15 mouse cellular contexts compared by ENCODE assay signal in the genomic region with DNA sequence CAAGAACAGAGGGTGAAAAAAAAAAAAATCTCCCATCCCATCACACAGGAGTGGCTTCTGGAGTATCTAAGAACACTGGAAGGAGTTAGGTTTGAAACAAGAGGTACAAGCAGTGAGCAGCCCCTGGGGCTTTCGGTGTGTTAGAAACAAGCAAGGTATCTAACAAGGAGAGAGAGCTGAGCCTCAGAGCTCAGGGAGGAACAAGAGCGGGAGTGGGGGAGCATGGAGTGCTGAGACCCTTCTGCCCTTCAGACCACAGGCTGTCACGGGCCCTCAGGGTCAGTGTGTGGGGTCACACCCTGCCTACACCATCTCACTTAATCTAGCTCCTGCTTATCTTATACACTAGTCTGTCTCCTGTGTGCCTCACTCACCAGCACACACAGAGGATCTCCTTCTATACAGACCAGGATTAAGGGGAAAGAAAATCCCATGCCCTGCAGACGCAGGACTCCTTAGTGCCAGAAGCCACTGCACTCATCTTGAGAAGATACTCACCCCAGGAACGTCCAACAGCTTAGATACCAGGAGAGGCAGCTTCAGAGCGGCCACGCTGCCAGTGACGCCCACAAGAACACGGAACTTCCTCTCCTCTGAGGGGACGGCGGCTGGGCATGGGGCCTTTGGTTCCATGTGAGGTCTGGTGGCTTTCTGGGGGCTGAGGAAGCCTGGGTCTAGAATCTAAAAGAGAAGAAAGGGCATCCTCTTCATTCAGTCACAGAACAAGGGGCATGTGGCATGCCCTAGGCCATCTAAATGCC. TPM values are rescaled to one million over a fixed set of nuclear protein-coding genes. Genes with fewer than 3 reads are reported as not detected.
DNase-seq lines count a peak whose midpoint lies in the region; ATAC-seq and TF ChIP-seq lines count a peak whose summit lies in the region.
"Had no signal": no experiment of that assay in that cellular context is flagged by ENCODE, and none has a peak within 500 bp of the region (broad histone marks: within the 10 kb centered on the region; RNA-seq: fewer than 3 reads in every experiment).

No protein-coding gene starts in this region.

- 92% methylated on average over 11 of the region's 11 CpGs for WGBS in hindbrain, embryonic 13.5 days
- 95% methylated on average over 11 of the region's 11 CpGs for WGBS in hindbrain, postnatal 0 days
- WGBS in liver, embryonic 11.5 days, result 60% methylated on average over 11 of the region's 11 CpGs
- 45% methylated on average over 11 of the region's 11 CpGs for WGBS in liver, embryonic 12.5 days (ENCODE audit: insufficient replicate concordance)

- peak overlapping the region; percentile 29; the same call in 1 of the 2 replicates for H3K9ac ChIP-seq in hindbrain, embryonic 13.5 days
- no peak overlapping the region for H3K9ac ChIP-seq in hindbrain, postnatal 0 days (replicated peaks; ENCODE audit: low read length)
- peak overlapping the region; percentile 17; the same call in 1 of the 2 replicates for H3K9ac ChIP-seq in liver, embryonic 11.5 days (ENCODE audit: low read depth, low read length)
- H3K9ac ChIP-seq in liver, embryonic 12.5 days, result no peak overlapping the region
- H3K9ac ChIP-seq: embryonic facial prominence, embryonic 12.5 days; forebrain, embryonic 15.5 days; hindbrain, embryonic 15.5 days had no signal

- H3K27me3 ChIP-seq in hindbrain, embryonic 13.5 days, result no peaks in the 10 kb centered on the region; the same call in 1 of the 2 replicates
- H3K27me3 ChIP-seq in hindbrain, postnatal 0 days (ENCODE audit: insufficient read depth, low read length), result no peaks in the 10 kb centered on the region
- H3K27me3 ChIP-seq in liver, embryonic 11.5 days (replicated peaks; ENCODE audit: control insufficient read depth, insufficient read depth, low read length), result no peaks in the 10 kb centered on the region
- no peaks in the 10 kb centered on the region for H3K27me3 ChIP-seq in liver, embryonic 12.5 days (replicated peaks)
- H3K27me3 ChIP-seq: embryonic facial prominence, embryonic 12.5 days; forebrain, embryonic 15.5 days; hindbrain, embryonic 15.5 days; lung, embryonic 15.5 days had no signal

- no peak for DNase-seq in hindbrain, postnatal 0 days (ENCODE audit: low spot score)
- no peak for DNase-seq in liver, embryonic 11.5 days (ENCODE audit: low spot score)
- no peak for DNase-seq in frontal cortex, postnatal 25 days (ENCODE audit: low spot score in 2 of 2)

- ATAC-seq in hindbrain, embryonic 13.5 days (ENCODE audit: low FRiP score), result no peak
- ATAC-seq in hindbrain, postnatal 0 days, result no peak
- ATAC-seq in liver, embryonic 11.5 days (replicated peaks; ENCODE audit: low FRiP score), result no peak
- ATAC-seq in liver, embryonic 12.5 days, result no peak
- peak; percentile 26; the same call in 1 of the 2 replicates for ATAC-seq in megakaryocyte, adult 5-6 weeks (ENCODE audit: poor library complexity, severe bottlenecking)
- no peak for ATAC-seq in frontal cortex, adult (ENCODE audit: low TSS enrichment)

- no peaks in the 10 kb centered on the region for H3K9me3 ChIP-seq in hindbrain, embryonic 13.5 days
- H3K9me3 ChIP-seq in hindbrain, postnatal 0 days (ENCODE audit: low read length), result no peaks in the 10 kb centered on the region
- H3K9me3 ChIP-seq in liver, embryonic 11.5 days (ENCODE audit: control insufficient read depth, low read length), result no peaks in the 10 kb centered on the region
- no peaks in the 10 kb centered on the region for H3K9me3 ChIP-seq in liver, embryonic 12.5 days (replicated peaks)
- H3K9me3 ChIP-seq: embryonic facial prominence, embryonic 12.5 days; forebrain, embryonic 10.5 days; forebrain, embryonic 15.5 days; hindbrain, embryonic 15.5 days; lung, embryonic 15.5 days had no signal

- no peak overlapping the region for H3K4me2 ChIP-seq in hindbrain, embryonic 13.5 days
- H3K4me2 ChIP-seq in hindbrain, postnatal 0 days (ENCODE audit: low read depth, low read length), result no peak overlapping the region
- no peak overlapping the region for H3K4me2 ChIP-seq in liver, embryonic 11.5 days
- H3K4me2 ChIP-seq in liver, embryonic 12.5 days, result no peak overlapping the region
- H3K4me2 ChIP-seq: embryonic facial prominence, embryonic 12.5 days; forebrain, embryonic 15.5 days; heart, embryonic 11.5 days; hindbrain, embryonic 15.5 days; lung, embryonic 15.5 days; midbrain, embryonic 11.5 days had no signal

- TF ChIP-seq CTCF in hindbrain, postnatal 0 days (IDR thresholded peaks at IDR 0.05; ENCODE audit: low read depth), result no peak

- no peak overlapping the region for H3K4me3 ChIP-seq in hindbrain, embryonic 13.5 days
- H3K4me3 ChIP-seq in hindbrain, postnatal 0 days (ENCODE audit: low read length), result no peak overlapping the region
- H3K4me3 ChIP-seq in liver, embryonic 11.5 days (ENCODE audit: low read depth, low read length), result no peak overlapping the region
- H3K4me3 ChIP-seq in liver, embryonic 12.5 days, result no peak overlapping the region
- H3K4me3 ChIP-seq: embryonic facial prominence, embryonic 12.5 days; forebrain, embryonic 10.5 days; forebrain, embryonic 15.5 days; hindbrain, embryonic 15.5 days; lung, embryonic 15.5 days had no signal

- no peak overlapping the region for H3K27ac ChIP-seq in hindbrain, embryonic 13.5 days
- H3K27ac ChIP-seq in hindbrain, postnatal 0 days, result no peak overlapping the region
- no peak overlapping the region for H3K27ac ChIP-seq in liver, embryonic 11.5 days (ENCODE audit: low read depth, low read length)
- no peak overlapping the region for H3K27ac ChIP-seq in liver, embryonic 12.5 days
- H3K27ac ChIP-seq: embryonic facial prominence, embryonic 12.5 days; forebrain, embryonic 15.5 days; hindbrain, embryonic 15.5 days had no signal

- 0 out of 2 replicates have a peak, but pooled peaks cover 2% of the 10 kb centered on the region for H3K36me3 ChIP-seq in hindbrain, embryonic 13.5 days
- H3K36me3 ChIP-seq in hindbrain, postnatal 0 days (ENCODE audit: insufficient read depth, low read length), result no peaks in the 10 kb centered on the region
- H3K36me3 ChIP-seq in liver, embryonic 11.5 days (ENCODE audit: control insufficient read depth, insufficient read depth, low read length), result 0 out of 2 replicates have a peak, but pooled peaks cover 3% of the 10 kb centered on the region
- peaks cover 3% of the 10 kb centered on the region; the same call in 1 of the 2 replicates for H3K36me3 ChIP-seq in liver, embryonic 12.5 days
- H3K36me3 ChIP-seq: embryonic facial prominence, embryonic 12.5 days; forebrain, embryonic 10.5 days; forebrain, embryonic 15.5 days; hindbrain, embryonic 15.5 days; lung, embryonic 15.5 days had no signal

- H3K4me1 ChIP-seq in hindbrain, embryonic 13.5 days (replicated peaks), result peaks cover 28% of the 10 kb centered on the region
- peaks cover 11% of the 10 kb centered on the region; the same call in 1 of the 2 replicates for H3K4me1 ChIP-seq in hindbrain, postnatal 0 days (ENCODE audit: insufficient read depth, low read length)
- peaks cover 37% of the 10 kb centered on the region for H3K4me1 ChIP-seq in liver, embryonic 11.5 days (replicated peaks; ENCODE audit: control insufficient read depth, insufficient read depth, low read length)
- peaks cover 59% of the 10 kb centered on the region for H3K4me1 ChIP-seq in liver, embryonic 12.5 days

RNA-seq across cellular contexts. Expression of a gene that starts 5.3 kb away (rescaled TPM):
- polyA plus RNA-seq in hindbrain, embryonic 13.5 days (2015; fragmentation: Nextera tagmentation; extraction: Ambion mirVana), result 25.6 and 26.0 TPM in 2 replicates
- total RNA-seq in hindbrain, postnatal 0 days (2014; rRNA removed), result 16.6 and 25.8 TPM in 2 replicates
- 16.5 and 19.3 TPM in 2 replicates for polyA plus RNA-seq in hindbrain, postnatal 0 days (2015; fragmentation: Nextera tagmentation; extraction: Ambion mirVana)
- polyA plus RNA-seq in liver, embryonic 11.5 days (2014; fragmentation: Nextera tagmentation; extraction: Ambion mirVana), result 19.9 and 22.0 TPM in 2 replicates
- 13.8 and 15.6 TPM in 2 replicates for polyA plus RNA-seq in liver, embryonic 12.5 days (2016; fragmentation: Nextera tagmentation; extraction: Ambion mirVana)
- total RNA-seq in megakaryocyte, adult 5-6 weeks (2015), result 15.6 and 19.2 TPM in 2 replicates
- 14.5 and 19.2 TPM in 2 replicates for total RNA-seq in megakaryocyte, adult 5-6 weeks (2017)

RNA-seq across cellular contexts. Expression of a gene that starts 33.3 kb away (rescaled TPM):
- polyA plus RNA-seq in hindbrain, embryonic 13.5 days (2015; fragmentation: Nextera tagmentation; extraction: Ambion mirVana), result 86.3 and 94.6 TPM in 2 replicates
- 366 and 375 TPM in 2 replicates for total RNA-seq in hindbrain, postnatal 0 days (2014; rRNA removed)
- polyA plus RNA-seq in hindbrain, postnatal 0 days (2015; fragmentation: Nextera tagmentation; extraction: Ambion mirVana), result 154 and 163 TPM in 2 replicates
- polyA plus RNA-seq in liver, embryonic 11.5 days (2014; fragmentation: Nextera tagmentation; extraction: Ambion mirVana), result 9.7 and 12.8 TPM in 2 replicates
- 10.5 and 12.4 TPM in 2 replicates for polyA plus RNA-seq in liver, embryonic 12.5 days (2016; fragmentation: Nextera tagmentation; extraction: Ambion mirVana)
- 0.30 and 0.33 TPM in 2 replicates for total RNA-seq in megakaryocyte, adult 5-6 weeks (2015)
- total RNA-seq in megakaryocyte, adult 5-6 weeks (2017), result 0.04 and 0.28 TPM in 2 replicates
- total RNA-seq: neutrophil, adult 5-6 weeks had no signal

Comparison
In these comparisons a context has a peak if more than half of its experiments do, and no peak if none do; other contexts are left out.
1. H3K9ac ChIP-seq: peak in hindbrain, embryonic 13.5 days (single experiment) and liver, embryonic 11.5 days (single experiment); none in hindbrain, postnatal 0 days (single experiment) and liver, embryonic 12.5 days (single experiment).